Mouse (Mus musculus) urinary bladder, postnatal 4 days (tissue): Measurements from ENCODE around the gene Lrrfip1.

Source experiments
- DNase-seq, 2 experiments: peaks; one replicate each; pipeline ENCODE4 v3.0.0; 2021 to 2022; ENCODE audit warnings: low spot score in 2 of 2

Lrrfip1 gene

GRCm38 (mm10) chr1:91056416-91056815 is 57.9 kb downstream of the Lrrfip1 start:
- no peak for DNase-seq

GRCm38 (mm10) chr1:91057311-91058245 is 59.0 kb downstream of the Lrrfip1 start:
- no peak for DNase-seq

GRCm38 (mm10) chr1:91058251-91058650 is 59.7 kb downstream of the Lrrfip1 start:
- DNase-seq: no peak

- no peak for DNase-seq
Measured at GRCm38 (mm10) chr1:91059792-91060604, 61.5 kb downstream of the Lrrfip1 start.

- no peak for DNase-seq
Measured at GRCm38 (mm10) chr1:91061105-91061504, 62.6 kb downstream of the Lrrfip1 start.

GRCm38 (mm10) chr1:91062363-91062762 is 63.8 kb downstream of the Lrrfip1 start:
- no peak for DNase-seq

GRCm38 (mm10) chr1:91064053-91064452 is 65.5 kb downstream of the Lrrfip1 start:
- DNase-seq: no peak

GRCm38 (mm10) chr1:91064903-91065525 is 66.5 kb downstream of the Lrrfip1 start:
- no peak for DNase-seq

GRCm38 (mm10) chr1:91066061-91066460 is 67.5 kb downstream of the Lrrfip1 start:
- no peak for DNase-seq

- no peak for DNase-seq
Measured at GRCm38 (mm10) chr1:91066599-91066998, 68.1 kb downstream of the Lrrfip1 start.

GRCm38 (mm10) chr1:91067716-91068115 is 69.2 kb downstream of the Lrrfip1 start:
- DNase-seq: no peak

- DNase-seq: no peak
Measured at GRCm38 (mm10) chr1:91069575-91069974, 71.0 kb downstream of the Lrrfip1 start.

GRCm38 (mm10) chr1:91070547-91070946 is 72.0 kb downstream of the Lrrfip1 start:
- DNase-seq: no peak

- DNase-seq: no peak
Measured at GRCm38 (mm10) chr1:91071671-91072290, 73.2 kb downstream of the Lrrfip1 start.

GRCm38 (mm10) chr1:91076946-91077345 is 78.4 kb downstream of the Lrrfip1 start:
- DNase-seq: no peak

GRCm38 (mm10) chr1:91077456-91077855 is 78.9 kb downstream of the Lrrfip1 start:
- no peak for DNase-seq

GRCm38 (mm10) chr1:91077980-91078379 is 79.4 kb downstream of the Lrrfip1 start:
- no peak for DNase-seq

- no peak for DNase-seq
Measured at GRCm38 (mm10) chr1:91079740-91080422, 81.3 kb downstream of the Lrrfip1 start.

- no peak for DNase-seq
Measured at GRCm38 (mm10) chr1:91080423-91080749, 81.8 kb downstream of the Lrrfip1 start.

- no peak for DNase-seq
Measured at GRCm38 (mm10) chr1:91084374-91084773, 85.8 kb downstream of the Lrrfip1 start.

GRCm38 (mm10) chr1:91085009-91085408 is 86.5 kb downstream of the Lrrfip1 start:
- DNase-seq: no peak
